Mouse (Mus musculus) intestine, embryonic 16.5 days (tissue): Measurements from ENCODE around the gene Il22ra1. TPM values are rescaled to one million over a fixed set of nuclear protein-coding genes. Genes with fewer than 3 reads are reported as not detected.

ENCODE experiments used
- ATAC-seq: fragments of 200-750 bp; cut with Nextera tagmentation; 2 replicates; pipeline ENCODE4 v1.8.0; 2017; ENCODE audit warnings: moderate TSS enrichment, moderate library complexity
- H3K27ac ChIP-seq: fragments of 300-500 bp; sonication (generic); 2 replicates; pipeline ENCODE4 v1.5.1; 2014; ENCODE audit warnings: mild to moderate bottlenecking, low read length
- H3K27me3 ChIP-seq: fragments of 300-500 bp; sonication (generic); replicated peaks from 2 replicates; pipeline ENCODE4 v1.6.1; 2014; ENCODE audit warnings: low read length, control low read depth, mixed read lengths; ENCODE audit not compliant: control insufficient read depth, insufficient read depth
- H3K36me3 ChIP-seq: fragments of 300-500 bp; sonication (generic); 2 replicates; pipeline ENCODE4 v1.6.1; 2014; ENCODE audit warnings: low read length, control low read depth; ENCODE audit not compliant: control insufficient read depth, insufficient read depth
- H3K4me1 ChIP-seq: fragments of 300-500 bp; sonication (generic); 2 replicates; pipeline ENCODE4 v1.6.1; 2014; ENCODE audit warnings: low read length, control low read depth, mixed read lengths; ENCODE audit not compliant: control insufficient read depth, insufficient read depth
- H3K4me2 ChIP-seq: fragments of 300-500 bp; sonication (generic); 2 replicates; pipeline ENCODE4 v1.6.1; 2014; ENCODE audit warnings: low read depth, low read length, control low read depth
- H3K4me3 ChIP-seq: fragments of 300-500 bp; sonication (generic); 2 replicates; pipeline ENCODE4 v1.5.1; 2014; ENCODE audit warnings: mild to moderate bottlenecking, low read length
- H3K9ac ChIP-seq: fragments of 300-500 bp; sonication (generic); 2 replicates; pipeline ENCODE4 v1.6.1; 2014; ENCODE audit warnings: low read depth, low read length
- H3K9me3 ChIP-seq: fragments of 300-500 bp; sonication (generic); 2 replicates; pipeline ENCODE4 v1.6.1; 2016; ENCODE audit warnings: low read length, control low read depth; ENCODE audit not compliant: control insufficient read depth
- WGBS: fragments of 180-500 bp; shearing (Covaris S2); extraction: QIAGEN DNeasy Blood & Tissue Kit; methylation state at CpG from one replicate; pipeline ENCODE4 v1.1.7; 2014; 5-methylcytosine and 5-hydroxymethylcytosine counted together
- polyA plus RNA-seq: library from polyadenylated mRNA; unstranded; fragments of >200 nt; fragmentation: Nextera tagmentation; extraction: Ambion mirVana; gene quantifications from 2 replicates; pipeline ENCODE4 v1.2.1, GENCODE M21; 2015

The Il22ra1 gene
- polyA plus RNA-seq, 1 experiment from 2014 or later, result 6.6 TPM

DNA sequence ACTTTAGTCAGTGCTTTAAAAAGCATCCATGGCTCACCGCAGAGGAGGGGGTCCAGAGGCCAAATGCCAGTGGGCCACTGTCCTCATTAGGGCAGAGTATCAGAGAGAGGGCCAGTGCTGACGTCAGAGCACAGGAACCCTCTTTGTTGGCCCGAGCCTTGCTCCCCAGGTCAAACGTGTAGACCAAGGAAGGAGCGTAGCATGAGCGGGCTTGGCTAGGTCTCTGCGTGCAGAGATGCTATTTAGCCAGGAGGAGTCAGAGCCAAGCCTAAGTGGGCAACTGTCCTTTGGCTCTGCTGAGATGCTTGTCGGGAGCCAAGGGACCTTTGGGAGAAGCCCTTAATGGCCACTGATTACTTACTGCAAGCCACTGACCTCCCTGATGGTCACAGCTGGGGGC lies 33.1 kb downstream of the Il22ra1 start:
- no peaks in the 10 kb centered on the region for H3K36me3 ChIP-seq
- ATAC-seq, result no peak
- H3K27ac ChIP-seq, result no peak overlapping the region
- no peak overlapping the region for H3K9ac ChIP-seq
- no peaks in the 10 kb centered on the region for H3K9me3 ChIP-seq
- WGBS, result 73% methylated on average over 8 of the region's 8 CpGs
- no peak overlapping the region for H3K4me2 ChIP-seq
- peaks cover 20% of the 10 kb centered on the region for H3K4me1 ChIP-seq
- no peaks in the 10 kb centered on the region for H3K27me3 ChIP-seq
- no peak overlapping the region for H3K4me3 ChIP-seq

DNA sequence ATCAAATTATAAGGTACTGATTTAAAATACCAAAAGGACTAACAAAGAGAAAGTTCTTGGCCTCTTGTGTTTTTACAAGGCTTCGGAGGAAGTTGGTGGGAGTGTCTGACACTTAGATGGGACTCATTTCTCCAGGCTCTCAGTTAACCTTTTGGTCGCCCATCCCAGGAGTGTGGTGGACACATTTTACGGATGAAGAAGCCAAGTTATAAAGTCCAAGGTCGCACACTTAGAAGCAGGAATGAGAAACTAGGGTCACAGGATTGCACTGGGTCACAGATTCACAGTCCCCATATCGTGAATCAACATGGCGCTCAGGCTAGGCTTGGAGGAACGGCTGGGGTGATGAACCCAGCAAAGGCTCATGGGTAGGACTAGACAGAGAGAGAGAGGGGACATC lies 33.6 kb downstream of the Il22ra1 start:
- ATAC-seq, result no peak

DNA sequence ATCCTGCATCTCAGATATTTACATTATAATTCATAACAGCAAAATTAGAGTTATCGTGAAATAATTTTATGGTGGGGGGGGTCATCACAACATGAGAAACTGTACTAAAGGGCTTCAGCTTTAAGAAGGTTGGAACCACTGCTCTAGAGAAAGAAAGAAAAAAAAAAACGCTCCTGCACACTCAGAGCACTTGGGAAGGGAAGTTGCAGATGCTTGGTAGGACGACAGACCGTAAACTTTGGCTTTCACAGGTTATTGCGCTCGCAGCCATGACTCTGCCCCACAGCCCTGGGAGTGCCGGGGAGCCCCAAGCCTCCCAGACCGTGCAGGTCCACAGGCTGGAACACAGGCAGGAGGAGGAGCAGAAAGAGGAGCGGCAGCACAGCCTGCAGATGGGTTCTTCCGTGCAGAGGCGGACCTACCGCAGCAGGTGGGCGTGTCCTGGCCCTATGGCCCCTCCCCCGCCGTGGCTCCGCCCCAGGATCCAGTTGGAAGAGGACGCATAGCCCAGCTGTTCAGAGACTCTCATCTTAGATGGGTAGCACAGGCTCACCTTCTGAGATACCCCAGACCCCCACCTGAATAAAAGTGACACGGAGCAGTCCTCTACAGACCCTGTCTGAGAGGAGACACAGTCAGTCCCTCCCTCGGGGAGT lies 34.4 kb downstream of the Il22ra1 start:
- Histone ChIP-seq H3K4me1 (peaks cover 20% of the 10 kb centered on the region), H3K9ac (peak overlapping the region; percentile 56; the same call in 1 of the 2 replicates), H3K27me3 (no peaks in the 10 kb centered on the region), H3K36me3 (no peaks in the 10 kb centered on the region), H3K27ac (peak overlapping the region; percentile 62), H3K4me3 (peak overlapping the region; percentile 32), H3K4me2 (peak overlapping the region; percentile 54), H3K9me3 (no peaks in the 10 kb centered on the region)
- 7% methylated on average over 19 of the region's 19 CpGs for WGBS
- ATAC-seq, result peak; percentile 97

More for the DNA sequence above, 33.6 kb downstream of the Il22ra1 start:
- no peaks in the 10 kb centered on the region for H3K27me3 ChIP-seq
- H3K9ac ChIP-seq, result peak overlapping the region; percentile 56; the same call in 1 of the 2 replicates
- H3K4me3 ChIP-seq, result no peak overlapping the region
- peak overlapping the region; percentile 54; the same call in 1 of the 2 replicates for H3K4me2 ChIP-seq
- H3K36me3 ChIP-seq, result no peaks in the 10 kb centered on the region
- WGBS, result 73% methylated on average over 7 of the region's 7 CpGs
- H3K4me1 ChIP-seq, result peaks cover 20% of the 10 kb centered on the region
- H3K27ac ChIP-seq, result peak overlapping the region; percentile 62
- H3K9me3 ChIP-seq, result no peaks in the 10 kb centered on the region

DNA sequence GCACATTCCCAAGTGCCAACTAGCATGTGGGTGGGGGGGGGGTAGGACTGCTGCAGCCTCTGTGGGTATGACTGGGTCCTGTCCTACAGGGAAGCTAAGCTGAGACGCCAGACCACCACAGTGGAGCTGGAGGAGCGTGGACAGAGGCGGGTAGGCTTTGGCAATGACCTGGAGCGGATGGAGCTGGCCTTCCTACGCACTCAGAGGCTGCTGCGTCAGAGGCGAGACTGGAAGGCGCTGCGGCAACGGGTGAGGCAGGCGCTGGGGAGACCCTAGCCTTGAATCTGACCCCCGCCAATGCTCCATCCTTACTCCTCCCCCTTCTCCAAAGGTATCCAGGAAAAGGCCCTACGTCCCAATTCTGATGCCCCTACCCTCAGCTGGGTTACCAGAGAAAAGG lies 36.7 kb downstream of the Il22ra1 start:
- 89% methylated on average over 13 of the region's 13 CpGs for WGBS
- no peaks in the 10 kb centered on the region for H3K27me3 ChIP-seq
- ATAC-seq, result no peak
- no peak overlapping the region for H3K4me2 ChIP-seq
- H3K4me1 ChIP-seq, result peaks cover 12% of the 10 kb centered on the region
- no peaks in the 10 kb centered on the region for H3K36me3 ChIP-seq
- no peak overlapping the region for H3K4me3 ChIP-seq
- no peak overlapping the region for H3K9ac ChIP-seq
- no peak overlapping the region for H3K27ac ChIP-seq
- no peaks in the 10 kb centered on the region for H3K9me3 ChIP-seq

DNA sequence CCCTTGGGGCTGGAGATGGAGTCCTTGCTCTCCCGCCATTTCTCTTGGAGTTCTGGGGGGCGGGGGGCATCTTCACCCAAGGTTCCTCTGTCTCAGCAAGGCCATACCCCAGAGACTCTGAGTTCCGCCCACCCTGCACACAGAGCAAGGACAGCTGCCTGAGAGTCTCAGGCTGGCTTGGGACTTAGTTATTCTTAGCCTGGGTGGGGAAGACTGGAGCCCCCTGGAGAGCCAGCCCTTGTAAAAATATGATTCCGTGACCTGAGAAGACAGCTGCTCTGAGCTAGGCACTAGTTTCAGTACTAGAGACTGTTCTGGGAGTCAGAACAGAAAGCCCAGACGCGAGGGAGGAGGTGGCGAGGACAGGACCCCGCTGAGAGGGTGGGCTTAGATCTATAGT lies 37.7 kb downstream of the Il22ra1 start:
- no peaks in the 10 kb centered on the region for H3K27me3 ChIP-seq
- H3K27ac ChIP-seq, result no peak overlapping the region
- no peak overlapping the region for H3K4me3 ChIP-seq
- peaks cover 12% of the 10 kb centered on the region for H3K4me1 ChIP-seq
- no peaks in the 10 kb centered on the region for H3K36me3 ChIP-seq
- ATAC-seq, result no peak
- no peaks in the 10 kb centered on the region for H3K9me3 ChIP-seq
- no peak overlapping the region for H3K4me2 ChIP-seq
- H3K9ac ChIP-seq, result no peak overlapping the region
- 73% methylated on average over 8 of the region's 8 CpGs for WGBS

DNA sequence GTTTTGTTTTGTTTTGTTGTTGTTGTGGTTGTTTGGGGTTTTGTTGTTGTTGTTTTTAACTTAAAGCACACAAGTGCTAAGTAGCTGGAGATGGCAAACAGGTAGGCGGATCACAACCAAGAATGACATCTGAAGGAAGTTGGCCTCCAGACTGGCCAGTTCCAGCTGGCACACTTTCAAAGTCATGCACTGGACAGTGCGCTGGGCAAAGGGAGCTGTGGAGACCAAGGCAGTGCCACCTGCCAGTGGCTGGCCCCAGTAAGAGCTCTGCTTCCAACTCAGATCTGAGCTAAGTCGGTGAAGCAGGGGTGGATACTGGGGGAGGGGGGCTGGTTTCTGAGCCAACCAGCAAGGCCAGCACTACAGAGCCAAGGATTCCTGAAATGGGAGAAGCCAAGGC lies 39.0 kb downstream of the Il22ra1 start:
- Histone ChIP-seq H3K4me2 (no peak overlapping the region), H3K27ac (no peak overlapping the region), H3K27me3 (no peaks in the 10 kb centered on the region), H3K4me3 (no peak overlapping the region), H3K36me3 (no peaks in the 10 kb centered on the region), H3K9me3 (no peaks in the 10 kb centered on the region), H3K9ac (no peak overlapping the region), H3K4me1 (peaks cover 4% of the 10 kb centered on the region)
- ATAC-seq, result no peak
- WGBS, result 76% methylated on average over 3 of the region's 3 CpGs

DNA sequence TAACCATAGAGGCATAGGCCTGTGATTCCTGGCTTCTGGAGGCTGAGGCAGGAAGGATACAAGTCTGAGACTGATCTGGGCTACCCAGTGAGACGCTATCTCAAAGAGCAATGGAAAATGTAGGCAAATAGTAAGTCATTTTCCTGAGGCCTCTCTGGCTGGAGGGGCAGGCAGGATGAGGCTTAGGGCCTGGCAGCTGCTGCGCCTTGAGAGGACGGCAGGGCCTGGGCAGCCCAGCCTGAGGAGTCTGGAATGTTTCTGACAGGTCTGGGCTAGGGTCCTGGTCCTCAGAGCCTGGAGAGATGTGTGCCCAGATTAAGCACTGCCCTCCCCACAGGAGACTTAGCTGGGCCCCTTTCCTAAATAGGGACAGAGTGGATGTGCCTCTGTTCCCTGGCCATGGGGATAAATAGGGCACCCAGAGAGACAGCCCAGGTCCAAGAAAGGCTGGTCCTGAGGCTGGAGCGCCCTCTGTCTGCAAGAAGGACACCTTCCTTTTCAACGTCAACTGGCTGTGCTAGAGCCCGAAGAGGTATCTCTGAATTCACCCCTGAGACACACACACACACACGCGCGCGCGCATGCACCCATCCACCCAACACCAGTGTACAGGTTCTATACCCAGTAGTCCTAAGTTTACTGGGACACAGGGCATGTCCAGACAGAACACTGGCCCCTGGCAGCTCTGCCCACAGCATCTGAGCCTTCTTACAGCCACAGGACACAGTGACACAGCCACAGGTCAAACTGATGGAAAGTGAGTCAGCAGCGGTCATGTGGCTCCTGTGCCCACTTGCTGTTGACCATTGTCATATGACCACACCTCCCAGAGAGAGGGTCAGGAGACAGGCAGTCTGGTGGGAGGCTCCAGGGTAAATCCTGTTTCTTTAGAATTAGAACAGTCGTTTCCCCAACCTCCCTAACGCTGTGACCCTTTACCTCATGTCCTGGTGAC lies 40.9 kb downstream of the Il22ra1 start:
- H3K4me2 ChIP-seq, result no peak overlapping the region
- H3K4me1 ChIP-seq, result no peaks in the 10 kb centered on the region
- no peaks in the 10 kb centered on the region for H3K36me3 ChIP-seq
- WGBS, result 66% methylated on average over 14 of the region's 14 CpGs
- H3K9ac ChIP-seq, result no peak overlapping the region
- no peak overlapping the region for H3K4me3 ChIP-seq
- ATAC-seq, result peak; percentile 26; the same call in 1 of the 2 replicates
- H3K27me3 ChIP-seq, result no peaks in the 10 kb centered on the region
- no peaks in the 10 kb centered on the region for H3K9me3 ChIP-seq
- H3K27ac ChIP-seq, result no peak overlapping the region

DNA sequence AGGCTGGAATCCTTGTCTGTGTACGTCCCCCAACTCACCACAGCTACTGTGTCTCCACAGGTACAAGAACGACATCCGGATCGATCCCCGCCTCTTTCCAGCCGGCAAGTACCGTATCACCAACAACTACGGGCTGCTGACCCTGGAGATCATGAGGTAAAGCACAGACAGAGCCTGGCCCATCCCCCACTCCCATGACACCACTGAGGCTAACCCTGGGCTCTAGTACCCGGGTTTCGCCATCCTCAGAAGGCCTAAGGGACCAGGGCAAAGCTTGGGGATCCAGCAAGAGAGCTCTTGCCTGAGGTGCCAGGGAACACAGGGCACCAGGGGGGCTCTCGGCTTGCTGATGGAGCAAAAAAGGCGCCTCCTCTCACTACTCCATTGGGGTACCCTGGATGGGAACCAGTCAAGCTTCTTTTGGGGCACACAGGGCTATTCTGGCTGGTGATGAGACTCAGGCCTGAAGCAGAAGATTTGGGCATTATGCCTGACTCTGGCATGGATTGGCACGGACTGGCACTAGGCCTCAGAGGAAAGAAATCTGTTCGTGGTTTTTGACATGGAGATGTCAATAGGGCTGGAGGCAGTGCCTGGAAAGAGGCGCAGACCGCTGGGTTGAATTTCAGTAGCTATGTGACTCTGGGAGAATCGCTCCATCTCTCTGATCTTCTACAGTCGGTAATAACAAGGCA lies 42.8 kb downstream of the Il22ra1 start:
- H3K27me3 ChIP-seq, result no peaks in the 10 kb centered on the region
- no peak overlapping the region for H3K4me3 ChIP-seq
- H3K4me2 ChIP-seq, result no peak overlapping the region
- no peak overlapping the region for H3K9ac ChIP-seq
- no peak for ATAC-seq
- no peak overlapping the region for H3K27ac ChIP-seq
- H3K9me3 ChIP-seq, result no peaks in the 10 kb centered on the region
- no peaks in the 10 kb centered on the region for H3K4me1 ChIP-seq
- H3K36me3 ChIP-seq, result no peaks in the 10 kb centered on the region
- WGBS, result 81% methylated on average over 18 of the region's 18 CpGs

DNA sequence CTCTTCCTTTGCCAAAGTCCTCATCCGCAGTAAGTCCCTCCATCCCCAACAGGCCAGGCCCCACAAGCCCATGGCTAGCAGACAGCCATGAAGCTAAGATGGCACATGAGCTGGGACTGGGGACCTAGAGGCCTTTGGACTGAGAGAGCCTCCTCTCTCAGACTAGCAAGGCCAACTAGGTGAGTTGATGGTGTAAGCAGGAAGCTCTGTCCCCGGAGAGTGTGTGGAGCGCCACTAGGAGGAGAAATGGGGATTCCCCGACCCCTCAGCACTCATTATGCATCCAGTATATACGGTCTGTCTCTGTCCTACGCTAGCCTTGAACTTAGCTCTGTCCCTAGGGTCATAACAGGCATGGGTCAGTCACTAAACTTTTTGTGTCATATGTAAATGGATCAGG lies 43.6 kb downstream of the Il22ra1 start:
- Histone ChIP-seq H3K9ac (no peak overlapping the region), H3K27ac (no peak overlapping the region), H3K27me3 (no peaks in the 10 kb centered on the region), H3K4me2 (no peak overlapping the region), H3K4me1 (no peaks in the 10 kb centered on the region), H3K4me3 (no peak overlapping the region), H3K36me3 (no peaks in the 10 kb centered on the region), H3K9me3 (no peaks in the 10 kb centered on the region)
- ATAC-seq, result no peak
- WGBS, result 78% methylated on average over 6 of the region's 6 CpGs
